Mouse (Mus musculus): ENCODE results near the gene Rbfox1. TPM values are rescaled to one million over a fixed set of nuclear protein-coding genes. Genes with fewer than 3 reads are reported as not detected.

Rbfox1 gene
- total and polyA plus RNA-seq, 2 experiments: 0.09 TPM; not detected in 1

- no peaks in the 10 kb centered on the region for H3K4me1 ChIP-seq (ENCODE audit: control insufficient read depth, insufficient read depth, low read length)
- H3K79me2 ChIP-seq (ENCODE audit: control insufficient read depth, insufficient read depth, low read length): no peaks in the 10 kb centered on the region
- TF ChIP-seq POLR2A (IDR thresholded peaks at IDR 0.05; ENCODE audit: extremely low read depth, insufficient read depth, low read length): no peak
- no peak for TF ChIP-seq CTCF (IDR thresholded peaks at IDR 0.05; ENCODE audit: low read depth, low read length)
- no peak for DNase-seq (ENCODE audit: extremely low read depth, low read depth, low spot score)
- H3K36me3 ChIP-seq (ENCODE audit: control insufficient read depth, insufficient read depth, low read length): no peaks in the 10 kb centered on the region
- no peak overlapping the region for H3K9ac ChIP-seq (ENCODE audit: low read depth, low read length)
- WGBS: 22% methylated on average over 6 of the region's 6 CpGs
- 0 out of 2 replicates have a peak, but pooled peaks cover 2% of the 10 kb centered on the region for H3K27me3 ChIP-seq (ENCODE audit: control insufficient read depth, insufficient read depth, low read length)
- H3K4me3 ChIP-seq (ENCODE audit: insufficient read depth, low read depth, low read length): no peak overlapping the region
- H3K27ac ChIP-seq (replicated peaks; ENCODE audit: insufficient read depth, low read depth, low read length): no peak overlapping the region
Observed at GRCm38 (mm10) chr16:7040691-7041090, 1155.5 kb downstream of the Rbfox1 start.

DNA sequence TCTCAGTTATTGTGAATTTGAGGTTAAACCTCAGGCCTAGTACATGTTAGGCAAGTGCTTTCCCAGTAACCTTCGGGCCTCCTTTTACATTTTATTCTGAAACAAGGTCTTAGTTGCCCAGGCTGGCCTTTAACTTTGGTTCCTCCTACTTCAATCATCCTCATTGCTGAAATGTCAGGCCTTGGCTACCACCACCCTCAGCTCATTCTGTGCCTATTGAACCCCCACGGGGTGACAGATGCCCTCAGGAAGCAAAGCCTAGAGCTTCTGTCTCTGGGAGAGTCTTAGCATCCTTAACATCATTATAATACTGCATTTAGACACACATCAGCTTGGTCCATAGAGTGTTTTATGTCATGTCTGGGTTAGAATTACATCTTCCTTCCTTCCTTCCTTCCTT lies 1162.3 kb downstream of the Rbfox1 start:
- no peak overlapping the region for H3K4me3 ChIP-seq (ENCODE audit: insufficient read depth, low read depth, low read length)
- WGBS: 69% methylated on average over 2 of the region's 2 CpGs
- H3K36me3 ChIP-seq (ENCODE audit: control insufficient read depth, insufficient read depth, low read length): no peaks in the 10 kb centered on the region
- no peak for TF ChIP-seq POLR2A (IDR thresholded peaks at IDR 0.05; ENCODE audit: extremely low read depth, insufficient read depth, low read length)
- TF ChIP-seq CTCF (IDR thresholded peaks at IDR 0.05; ENCODE audit: low read depth, low read length): no peak
- no peak for DNase-seq (ENCODE audit: extremely low read depth, low read depth, low spot score)
- no peaks in the 10 kb centered on the region for H3K27me3 ChIP-seq (ENCODE audit: control insufficient read depth, insufficient read depth, low read length)
- no peak overlapping the region for H3K9ac ChIP-seq (ENCODE audit: low read depth, low read length)
- H3K27ac ChIP-seq (replicated peaks; ENCODE audit: insufficient read depth, low read depth, low read length): no peak overlapping the region
- peaks cover 4% of the 10 kb centered on the region; the same call in 1 of the 2 replicates for H3K4me1 ChIP-seq (ENCODE audit: control insufficient read depth, insufficient read depth, low read length)
- no peaks in the 10 kb centered on the region for H3K79me2 ChIP-seq (ENCODE audit: control insufficient read depth, insufficient read depth, low read length)

GRCm38 (mm10) chr16:7049162-7049971 lies 1164.2 kb downstream of the Rbfox1 start:
- Histone ChIP-seq H3K27me3 (ENCODE audit: control insufficient read depth, insufficient read depth, low read length) (no peaks in the 10 kb centered on the region), H3K79me2 (ENCODE audit: control insufficient read depth, insufficient read depth, low read length) (no peaks in the 10 kb centered on the region), H3K4me1 (ENCODE audit: control insufficient read depth, insufficient read depth, low read length) (peaks cover 4% of the 10 kb centered on the region; the same call in 1 of the 2 replicates), H3K4me3 (ENCODE audit: insufficient read depth, low read depth, low read length) (no peak overlapping the region), H3K27ac (replicated peaks; ENCODE audit: insufficient read depth, low read depth, low read length) (no peak overlapping the region), H3K9ac (ENCODE audit: low read depth, low read length) (no peak overlapping the region), H3K36me3 (ENCODE audit: control insufficient read depth, insufficient read depth, low read length) (no peaks in the 10 kb centered on the region)
- TF ChIP-seq CTCF (IDR thresholded peaks at IDR 0.05; ENCODE audit: low read depth, low read length) (peak; percentile 43), POLR2A (IDR thresholded peaks at IDR 0.05; ENCODE audit: extremely low read depth, insufficient read depth, low read length) (no peak)
- DNase-seq (ENCODE audit: extremely low read depth, low read depth, low spot score): peak; percentile 34
- 25% methylated on average over 18 of the region's 18 CpGs for WGBS

DNA sequence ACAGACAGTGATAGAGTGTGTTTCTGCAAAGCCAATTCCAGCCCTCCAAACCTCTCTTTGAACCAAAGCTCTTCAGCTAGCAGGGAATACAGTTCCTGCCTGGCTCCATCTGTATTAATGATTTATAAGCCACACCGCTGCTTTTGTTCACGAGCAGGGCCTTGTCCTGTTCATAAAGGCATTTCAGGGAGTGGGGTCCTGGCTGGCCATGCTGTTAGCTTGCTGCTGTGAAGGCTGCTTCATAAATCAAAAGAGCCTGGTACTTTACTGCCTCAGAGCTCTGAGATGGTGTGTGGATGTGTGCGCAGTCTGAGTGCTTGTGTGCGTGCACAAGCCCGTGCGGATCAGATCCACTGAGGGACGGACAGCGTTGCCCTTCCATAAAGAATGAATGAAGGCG lies 1165.8 kb downstream of the Rbfox1 start:
- Histone ChIP-seq H3K36me3 (ENCODE audit: control insufficient read depth, insufficient read depth, low read length) (no peaks in the 10 kb centered on the region), H3K79me2 (ENCODE audit: control insufficient read depth, insufficient read depth, low read length) (no peaks in the 10 kb centered on the region), H3K27me3 (ENCODE audit: control insufficient read depth, insufficient read depth, low read length) (no peaks in the 10 kb centered on the region), H3K9ac (ENCODE audit: low read depth, low read length) (no peak overlapping the region), H3K4me1 (ENCODE audit: control insufficient read depth, insufficient read depth, low read length) (peaks cover 4% of the 10 kb centered on the region; the same call in 1 of the 2 replicates), H3K27ac (replicated peaks; ENCODE audit: insufficient read depth, low read depth, low read length) (no peak overlapping the region), H3K4me3 (ENCODE audit: insufficient read depth, low read depth, low read length) (no peak overlapping the region)
- DNase-seq (ENCODE audit: extremely low read depth, low read depth, low spot score): no peak
- TF ChIP-seq POLR2A (IDR thresholded peaks at IDR 0.05; ENCODE audit: extremely low read depth, insufficient read depth, low read length): no peak
- no peak for TF ChIP-seq CTCF (IDR thresholded peaks at IDR 0.05; ENCODE audit: low read depth, low read length)
- WGBS: 91% methylated on average over 9 of the region's 9 CpGs

- H3K79me2 ChIP-seq (ENCODE audit: control insufficient read depth, insufficient read depth, low read length): no peaks in the 10 kb centered on the region
- no peaks in the 10 kb centered on the region for H3K27me3 ChIP-seq (ENCODE audit: control insufficient read depth, insufficient read depth, low read length)
- 76% methylated on average over 9 of the region's 9 CpGs for WGBS
- no peaks in the 10 kb centered on the region for H3K36me3 ChIP-seq (ENCODE audit: control insufficient read depth, insufficient read depth, low read length)
- H3K27ac ChIP-seq (replicated peaks; ENCODE audit: insufficient read depth, low read depth, low read length): no peak overlapping the region
- DNase-seq (ENCODE audit: extremely low read depth, low read depth, low spot score): no peak
- peaks cover 4% of the 10 kb centered on the region; the same call in 1 of the 2 replicates for H3K4me1 ChIP-seq (ENCODE audit: control insufficient read depth, insufficient read depth, low read length)
- no peak overlapping the region for H3K4me3 ChIP-seq (ENCODE audit: insufficient read depth, low read depth, low read length)
- TF ChIP-seq POLR2A (IDR thresholded peaks at IDR 0.05; ENCODE audit: extremely low read depth, insufficient read depth, low read length): no peak
- no peak overlapping the region for H3K9ac ChIP-seq (ENCODE audit: low read depth, low read length)
Observed at GRCm38 (mm10) chr16:7051991-7052390, 1166.8 kb downstream of the Rbfox1 start.

- TF ChIP-seq CTCF (IDR thresholded peaks at IDR 0.05; ENCODE audit: low read depth, low read length) (no peak), POLR2A (IDR thresholded peaks at IDR 0.05; ENCODE audit: extremely low read depth, insufficient read depth, low read length) (no peak)
- H3K27me3 ChIP-seq (ENCODE audit: control insufficient read depth, insufficient read depth, low read length): no peaks in the 10 kb centered on the region
- DNase-seq (ENCODE audit: extremely low read depth, low read depth, low spot score): no peak
- no peak overlapping the region for H3K9ac ChIP-seq (ENCODE audit: low read depth, low read length)
- peaks cover 4% of the 10 kb centered on the region; the same call in 1 of the 2 replicates for H3K4me1 ChIP-seq (ENCODE audit: control insufficient read depth, insufficient read depth, low read length)
- H3K79me2 ChIP-seq (ENCODE audit: control insufficient read depth, insufficient read depth, low read length): no peaks in the 10 kb centered on the region
- H3K27ac ChIP-seq (replicated peaks; ENCODE audit: insufficient read depth, low read depth, low read length): no peak overlapping the region
- H3K4me3 ChIP-seq (ENCODE audit: insufficient read depth, low read depth, low read length): no peak overlapping the region
- no peaks in the 10 kb centered on the region for H3K36me3 ChIP-seq (ENCODE audit: control insufficient read depth, insufficient read depth, low read length)
- WGBS: 46% methylated on average over 9 of the region's 9 CpGs
Observed at GRCm38 (mm10) chr16:7052408-7052807, 1167.3 kb downstream of the Rbfox1 start.
